Comparison of ENCODE assay signal across 8 mouse cellular contexts in genomic region chr5:5559079-5559740, GRCm38 (mm10). TPM values are rescaled to one million over a fixed set of nuclear protein-coding genes. Genes with fewer than 3 reads are reported as not detected.
DNase-seq lines count a peak whose midpoint lies in the region; ATAC-seq and TF ChIP-seq lines count a peak whose summit lies in the region.

Gene Gtpbp10, minus strand, starts transcription at chr5:5559538.

- peak; percentile 91 for DNase-seq in NIH3T3 (ENCODE audit: low read depth)
- DNase-seq in cerebellum, adult 9-11 months: peak; percentile 88
- peak; percentile 85 to 91 for DNase-seq in layer of hippocampus, adult 8-10 months (ENCODE audit: low spot score in 2 of 2)
- peak; percentile 98 for DNase-seq in lung, embryonic 14.5 days
- DNase-seq in testis, postnatal 14 days (ENCODE audit: low spot score): peak; percentile 93

- peak within 1 kb of the TSS; percentile 66 for H3K4me3 ChIP-seq in lung, embryonic 14.5 days (ENCODE audit: low read depth, low read length)

- H3K27me3 ChIP-seq in lung, embryonic 14.5 days (ENCODE audit: insufficient read depth, low read length): no peaks in the 10 kb centered on the region

- TF ChIP-seq CTCF in lung, embryonic 14.5 days (IDR thresholded peaks at IDR 0.05; ENCODE audit: low read depth): no peak

- ATAC-seq in frontal cortex, adult (ENCODE audit: low TSS enrichment): peak; percentile 99
- ATAC-seq in hematopoietic stem cell, adult 5-6 weeks (replicated peaks in 1 of 2; ENCODE audit: insufficient read depth in 1 of 2, low FRiP score in 2 of 2, low TSS enrichment in 1 of 2, low read depth in 1 of 2, poor library complexity in 2 of 2, severe bottlenecking in 2 of 2): peak; percentile 98 to 99
- ATAC-seq in lung, embryonic 14.5 days (ENCODE audit: insufficient read depth): peak; percentile 100
- peak; percentile 88 for ATAC-seq in neutrophil, adult 5-6 weeks (ENCODE audit: extremely low read depth, insufficient number of reproducible peaks, low FRiP score, poor library complexity, severe bottlenecking)

- peak within 1 kb of the TSS; percentile 73 for H3K4me2 ChIP-seq in lung, embryonic 14.5 days

- H3K4me1 ChIP-seq in lung, embryonic 14.5 days (ENCODE audit: insufficient read depth): peaks cover 6% of the 10 kb centered on the region

- H3K27ac ChIP-seq in lung, embryonic 14.5 days (ENCODE audit: low read depth): peak within 1 kb of the TSS; percentile 67; the same call in 1 of the 2 replicates

- under 1% methylated on average over 43 of the region's 43 CpGs for WGBS in lung, embryonic 14.5 days

- peak within 1 kb of the TSS; percentile 87 for H3K9ac ChIP-seq in lung, embryonic 14.5 days

- no peaks in the 10 kb centered on the region for H3K9me3 ChIP-seq in lung, embryonic 14.5 days (ENCODE audit: low read depth, low read length)

- H3K36me3 ChIP-seq in lung, embryonic 14.5 days (ENCODE audit: insufficient read depth): peaks cover 14% of the 10 kb centered on the region

RNA-seq across cellular contexts. Expression of gene Gtpbp10, which starts in this region (rescaled TPM):
- total RNA-seq in hematopoietic stem cell, adult 5-6 weeks (2017): 31.6 and 38.6 TPM in 2 replicates
- total RNA-seq in layer of hippocampus, adult 8-10 months (2022): 10 to 100 TPM in 3 of 4 experiments, 1 to 10 TPM in 1; 8.1 to 14.7 (median 11.0) TPM
- polyA plus RNA-seq in lung, embryonic 14.5 days (2014; fragmentation: Nextera tagmentation; extraction: Ambion mirVana): 31.0 and 33.7 TPM in 2 replicates
- total RNA-seq in neutrophil, adult 5-6 weeks (2017): 11.0 and 14.3 TPM in 2 replicates

Comparison
In these comparisons a context has a peak if more than half of its experiments do, and no peak if none do; other contexts are left out.
1. Peak in every context shown above with its lines: DNase-seq, ATAC-seq, H3K4me3 ChIP-seq and H3K27ac ChIP-seq.